Mouse (Mus musculus): ENCODE measurements around the gene Gm10277.

Gene Gm10277

GRCm38 (mm10) chr11:77787707-77788106, at the start of gene Gm10277:
Gm10277 (minus strand) TSS chr11:77787747.
- no peak for DNase-seq (ENCODE audit: low spot score)

- DNase-seq (ENCODE audit: low spot score): no peak
Observed at GRCm38 (mm10) chr11:77836751-77837150, 49.2 kb upstream of the Gm10277 start.

- no peak for DNase-seq (ENCODE audit: low spot score)
Observed at GRCm38 (mm10) chr11:77836290-77836689, 48.7 kb upstream of the Gm10277 start.

- DNase-seq (ENCODE audit: low spot score): no peak
Observed at GRCm38 (mm10) chr11:77835109-77835508, 47.6 kb upstream of the Gm10277 start.

- no peak for DNase-seq (ENCODE audit: low spot score)
Observed at GRCm38 (mm10) chr11:77832541-77832940, 45.0 kb upstream of the Gm10277 start.

- DNase-seq (ENCODE audit: low spot score): no peak
Observed at GRCm38 (mm10) chr11:77830875-77831274, 43.3 kb upstream of the Gm10277 start.

- DNase-seq (ENCODE audit: low spot score): no peak
Observed at GRCm38 (mm10) chr11:77829043-77829841, 41.7 kb upstream of the Gm10277 start.

GRCm38 (mm10) chr11:77828163-77828562, 40.6 kb upstream of the Gm10277 start:
- DNase-seq (ENCODE audit: low spot score): no peak

- DNase-seq (ENCODE audit: low spot score): peak; percentile 87
Observed at GRCm38 (mm10) chr11:77827241-77827995, 39.9 kb upstream of the Gm10277 start.

GRCm38 (mm10) chr11:77826311-77826710, 38.8 kb upstream of the Gm10277 start:
- no peak for DNase-seq (ENCODE audit: low spot score)

- DNase-seq (ENCODE audit: low spot score): peak; percentile 84
Observed at GRCm38 (mm10) chr11:77825853-77826252, 38.3 kb upstream of the Gm10277 start.

GRCm38 (mm10) chr11:77822781-77823180, 35.2 kb upstream of the Gm10277 start:
- peak; percentile 82 for DNase-seq (ENCODE audit: low spot score)

GRCm38 (mm10) chr11:77821648-77822047, 34.1 kb upstream of the Gm10277 start:
- peak; percentile 74 for DNase-seq (ENCODE audit: low spot score)

GRCm38 (mm10) chr11:77816003-77816402, 28.5 kb upstream of the Gm10277 start:
- peak; percentile 78 for DNase-seq (ENCODE audit: low spot score)

- no peak for DNase-seq (ENCODE audit: low spot score)
Observed at GRCm38 (mm10) chr11:77813969-77814368, 26.4 kb upstream of the Gm10277 start.

- no peak for DNase-seq (ENCODE audit: low spot score)
Observed at GRCm38 (mm10) chr11:77810018-77810417, 22.5 kb upstream of the Gm10277 start.

- no peak for DNase-seq (ENCODE audit: low spot score)
Observed at GRCm38 (mm10) chr11:77809215-77809614, 21.7 kb upstream of the Gm10277 start.

- DNase-seq (ENCODE audit: low spot score): no peak
Observed at GRCm38 (mm10) chr11:77808051-77808465, 20.5 kb upstream of the Gm10277 start.

GRCm38 (mm10) chr11:77806855-77807254, 19.3 kb upstream of the Gm10277 start:
- no peak for DNase-seq (ENCODE audit: low spot score)

- no peak for DNase-seq (ENCODE audit: low spot score)
Observed at GRCm38 (mm10) chr11:77806218-77806617, 18.7 kb upstream of the Gm10277 start.

GRCm38 (mm10) chr11:77802341-77802865, 14.9 kb upstream of the Gm10277 start:
- peak; percentile 67 for DNase-seq (ENCODE audit: low spot score)

GRCm38 (mm10) chr11:77800869-77801701, 13.5 kb upstream of the Gm10277 start:
- DNase-seq (ENCODE audit: low spot score): peak; percentile 82
